Mouse (Mus musculus) midbrain, embryonic 12.5 days (tissue): ENCODE data around the gene Gli2. TPM values are rescaled to one million over a fixed set of nuclear protein-coding genes. Genes with fewer than 3 reads are reported as not detected.

Experiments used
- ATAC-seq: fragments of 200-750 bp; cut with Nextera tagmentation; 2 replicates; pipeline ENCODE4 v1.8.0; 2017; ENCODE audit warnings: low read depth, moderate TSS enrichment, moderate library complexity; ENCODE audit not compliant: low FRiP score
- H3K27ac ChIP-seq: fragments of 300-500 bp; sonication (generic); replicated peaks from 2 replicates; pipeline ENCODE4 v1.5.1; 2016; ENCODE audit warnings: mild to moderate bottlenecking
- H3K27me3 ChIP-seq: fragments of 300-500 bp; sonication (generic); 2 replicates; pipeline ENCODE4 v1.6.1; 2016; ENCODE audit warnings: mild to moderate bottlenecking
- H3K36me3 ChIP-seq: fragments of 300-500 bp; sonication (generic); 2 replicates; pipeline ENCODE4 v1.6.1; 2016
- H3K4me1 ChIP-seq: fragments of 300-500 bp; sonication (generic); 2 replicates; pipeline ENCODE4 v1.6.1; 2016
- H3K4me2 ChIP-seq: fragments of 300-500 bp; sonication (generic); replicated peaks from 2 replicates; pipeline ENCODE4 v1.6.1; 2016; ENCODE audit warnings: mild to moderate bottlenecking, moderate library complexity
- H3K4me3 ChIP-seq: fragments of 300-500 bp; sonication (generic); 2 replicates; pipeline ENCODE4 v1.5.1; 2016; ENCODE audit warnings: mild to moderate bottlenecking
- H3K9ac ChIP-seq: fragments of 300-500 bp; sonication (generic); replicated peaks from 2 replicates; pipeline ENCODE4 v1.6.1; 2016; ENCODE audit warnings: mild to moderate bottlenecking, moderate library complexity
- H3K9me3 ChIP-seq: fragments of 300-500 bp; sonication (generic); 2 replicates; pipeline ENCODE4 v1.6.1; 2016; ENCODE audit warnings: mild to moderate bottlenecking
- whole genome bisulfite sequencing: fragments of 180-500 bp; shearing (Covaris S2); methylation state at CpG from one replicate; pipeline ENCODE4 v1.1.7; 2016; 5-methylcytosine and 5-hydroxymethylcytosine counted together
- polyA plus RNA-seq: library from polyadenylated mRNA; unstranded; fragments of >200 nt; fragmentation: Nextera tagmentation; extraction: Ambion mirVana; gene quantifications from 2 replicates; pipeline ENCODE4 v1.2.1, GENCODE M21; 2016

Gli2 gene
- 8.6 and 9.6 TPM in 2 replicates for polyA plus RNA-seq

DNA sequence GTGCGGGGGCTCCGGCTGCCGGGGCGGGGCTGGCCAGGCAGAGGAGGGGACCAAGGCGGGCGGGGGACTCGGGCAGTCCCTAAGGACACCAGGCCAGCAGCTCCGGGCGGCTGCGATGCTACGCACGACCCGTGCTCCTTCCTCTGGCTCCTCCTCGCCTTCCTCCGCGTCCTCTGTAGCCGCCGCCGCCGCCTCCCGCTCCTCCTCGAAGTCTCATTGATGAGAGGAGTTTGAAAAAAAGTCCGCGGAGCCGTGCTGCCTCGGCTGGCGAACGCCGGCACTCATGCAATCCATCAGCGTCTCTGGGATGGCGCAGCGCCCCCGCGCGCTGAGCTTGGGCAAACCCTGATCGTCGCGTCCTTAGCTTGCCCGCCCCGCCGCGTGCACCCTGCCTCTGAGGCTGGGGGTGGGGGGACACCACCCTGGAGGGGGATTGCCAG lies at the start of gene Gli2:
TSS of gene Gli2 (minus strand) at position 218 of the 440 bp plus-strand sequence.
- H3K4me3 ChIP-seq: peak within 1 kb of the TSS; percentile 52
- H3K36me3 ChIP-seq: no peaks in the 10 kb centered on the region
- H3K27ac ChIP-seq: peak within 1 kb of the TSS; percentile 92
- H3K9me3 ChIP-seq: no peaks in the 10 kb centered on the region
- under 1% methylated on average over 41 of the region's 42 CpGs for WGBS
- H3K9ac ChIP-seq: peak within 1 kb of the TSS; percentile 77
- H3K4me1 ChIP-seq: peaks cover 48% of the 10 kb centered on the region
- ATAC-seq: peak; percentile 86
- H3K27me3 ChIP-seq: peaks cover 36% of the 10 kb centered on the region
- H3K4me2 ChIP-seq: peak within 1 kb of the TSS; percentile 94

DNA sequence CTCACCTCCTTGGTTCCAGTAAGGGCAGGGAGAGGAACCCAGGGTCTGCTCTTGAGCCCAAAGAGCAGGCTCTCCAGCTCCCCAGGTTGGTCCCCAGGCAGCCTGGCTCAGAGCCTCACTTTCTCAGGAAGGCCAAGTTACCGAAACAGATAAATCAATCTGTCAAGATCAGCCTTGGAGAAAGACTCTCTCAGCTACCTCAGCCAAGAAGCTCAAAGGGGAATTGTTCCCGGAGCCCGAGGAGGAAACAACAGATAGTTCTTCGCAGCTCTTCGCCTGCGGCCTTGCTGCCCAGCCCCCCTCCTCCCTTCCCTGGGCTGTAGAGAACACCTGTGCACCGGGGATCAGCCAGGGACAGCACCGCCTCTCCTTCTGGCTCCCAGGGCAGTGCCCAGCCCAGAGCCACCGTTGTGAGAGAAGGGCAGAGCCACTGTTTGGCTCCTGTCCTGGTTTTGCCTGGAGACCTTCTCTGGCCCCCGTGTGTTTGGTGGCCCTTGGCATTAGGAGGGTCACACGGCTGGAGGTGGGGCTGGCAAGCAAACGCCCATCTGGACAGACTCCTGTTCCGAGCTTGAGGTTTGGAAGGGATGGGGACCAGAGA lies 44.6 kb upstream of the Gli2 start:
- 61% methylated on average over 13 of the region's 13 CpGs for WGBS
- no peaks in the 10 kb centered on the region for H3K36me3 ChIP-seq
- H3K27me3 ChIP-seq: 0 out of 2 replicates have a peak, but pooled peaks cover 9% of the 10 kb centered on the region
- H3K4me3 ChIP-seq: no peak overlapping the region
- no peaks in the 10 kb centered on the region for H3K4me1 ChIP-seq
- ATAC-seq: no peak
- no peak overlapping the region for H3K9ac ChIP-seq
- H3K27ac ChIP-seq: no peak overlapping the region
- H3K4me2 ChIP-seq: no peak overlapping the region
- H3K9me3 ChIP-seq: no peaks in the 10 kb centered on the region

DNA sequence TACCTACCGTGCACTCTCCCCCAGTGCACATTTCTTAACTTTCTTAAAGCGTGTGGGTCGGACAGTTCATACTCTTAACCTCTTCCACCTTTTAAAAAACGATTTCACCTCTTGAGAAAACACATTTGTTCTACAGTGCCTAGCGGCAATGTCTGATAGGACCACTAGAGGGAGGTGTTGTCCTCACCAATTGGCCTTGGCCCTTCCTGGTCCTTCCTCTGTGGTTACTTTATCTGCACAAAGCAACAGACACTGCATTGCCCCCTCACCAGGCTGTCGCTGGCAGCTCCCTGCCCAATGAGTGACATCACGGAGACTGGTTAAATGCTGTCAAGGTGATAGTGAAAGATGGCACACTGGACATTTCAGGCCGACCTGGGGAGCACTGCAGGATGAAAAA lies 40.3 kb upstream of the Gli2 start:
- no peak overlapping the region for H3K9ac ChIP-seq
- peak; percentile 68; the same call in 1 of the 2 replicates for ATAC-seq
- no peak overlapping the region for H3K4me3 ChIP-seq
- H3K27me3 ChIP-seq: 0 out of 2 replicates have a peak, but pooled peaks cover 9% of the 10 kb centered on the region
- H3K36me3 ChIP-seq: no peaks in the 10 kb centered on the region
- no peak overlapping the region for H3K27ac ChIP-seq
- H3K4me1 ChIP-seq: no peaks in the 10 kb centered on the region
- no peak overlapping the region for H3K4me2 ChIP-seq
- WGBS: 18% methylated on average over 8 of the region's 8 CpGs
- H3K9me3 ChIP-seq: no peaks in the 10 kb centered on the region

DNA sequence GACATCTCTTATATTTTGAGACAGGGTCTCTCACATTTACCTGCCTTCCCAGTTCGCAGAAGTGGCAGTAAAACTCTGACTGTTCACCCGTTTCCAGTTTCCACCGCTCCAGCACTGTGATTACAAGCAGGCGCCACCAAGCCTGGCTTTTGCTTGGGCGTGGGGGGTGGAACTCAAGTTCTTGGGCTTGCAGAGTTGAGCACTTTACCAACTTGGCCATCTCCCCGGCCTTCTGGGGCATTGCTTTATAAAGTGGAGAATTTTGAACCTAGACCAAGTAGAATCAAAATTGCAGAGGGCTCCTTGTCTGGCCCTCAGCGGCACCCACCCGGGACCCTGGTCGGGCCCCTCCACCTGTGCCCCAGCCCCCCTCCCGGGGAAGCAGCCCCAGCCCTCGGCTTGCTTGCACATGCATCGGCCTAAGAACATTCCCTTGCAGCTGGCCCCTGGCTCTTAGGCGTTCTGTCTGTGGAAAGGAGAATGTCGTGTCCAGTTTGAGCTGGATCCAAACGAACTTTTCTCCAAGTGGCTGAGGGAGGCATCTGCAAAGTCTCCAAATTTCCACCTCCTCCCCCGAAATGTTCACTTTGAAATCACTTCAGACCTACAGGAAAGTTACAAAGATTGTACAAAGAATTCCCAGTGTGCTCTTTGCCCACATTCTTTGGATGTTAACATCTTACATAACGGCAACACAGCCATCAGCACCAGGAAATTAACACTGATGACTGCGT lies 36.6 kb upstream of the Gli2 start:
- Histone ChIP-seq H3K4me3 (no peak overlapping the region), H3K9me3 (no peaks in the 10 kb centered on the region), H3K4me1 (no peaks in the 10 kb centered on the region), H3K27me3 (peaks cover 6% of the 10 kb centered on the region; the same call in 1 of the 2 replicates), H3K4me2 (no peak overlapping the region), H3K9ac (no peak overlapping the region), H3K27ac (no peak overlapping the region), H3K36me3 (no peaks in the 10 kb centered on the region)
- ATAC-seq: no peak
- 83% methylated on average over 18 of the region's 18 CpGs for WGBS

DNA sequence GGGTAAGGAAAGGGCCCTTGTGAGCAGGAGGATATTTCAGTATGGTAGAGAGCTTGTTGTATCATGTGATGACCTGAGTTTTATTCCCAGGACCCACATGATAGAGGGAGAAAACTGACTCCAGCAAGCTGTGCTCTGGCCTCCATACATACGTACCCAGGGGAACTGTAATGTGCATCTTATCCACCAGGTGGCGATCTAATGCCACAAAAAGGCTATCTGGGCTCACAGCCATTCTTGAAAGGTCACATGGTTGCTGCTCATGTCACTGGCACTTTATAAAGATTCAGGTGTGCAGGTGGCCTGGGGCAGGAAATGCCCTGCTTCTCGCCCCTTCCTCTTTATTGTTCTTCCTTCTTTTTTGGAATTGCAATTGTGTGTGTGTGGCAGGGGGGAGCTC lies 34.1 kb upstream of the Gli2 start:
- H3K27ac ChIP-seq: no peak overlapping the region
- 0 out of 2 replicates have a peak, but pooled peaks cover under 1% of the 10 kb centered on the region for H3K4me1 ChIP-seq
- H3K4me3 ChIP-seq: no peak overlapping the region
- no peak overlapping the region for H3K4me2 ChIP-seq
- WGBS: 7% methylated on average over 3 of the region's 3 CpGs
- no peaks in the 10 kb centered on the region for H3K36me3 ChIP-seq
- no peaks in the 10 kb centered on the region for H3K9me3 ChIP-seq
- peak; percentile 50; the same call in 1 of the 2 replicates for ATAC-seq
- H3K27me3 ChIP-seq: peaks cover 11% of the 10 kb centered on the region; the same call in 1 of the 2 replicates
- no peak overlapping the region for H3K9ac ChIP-seq

DNA sequence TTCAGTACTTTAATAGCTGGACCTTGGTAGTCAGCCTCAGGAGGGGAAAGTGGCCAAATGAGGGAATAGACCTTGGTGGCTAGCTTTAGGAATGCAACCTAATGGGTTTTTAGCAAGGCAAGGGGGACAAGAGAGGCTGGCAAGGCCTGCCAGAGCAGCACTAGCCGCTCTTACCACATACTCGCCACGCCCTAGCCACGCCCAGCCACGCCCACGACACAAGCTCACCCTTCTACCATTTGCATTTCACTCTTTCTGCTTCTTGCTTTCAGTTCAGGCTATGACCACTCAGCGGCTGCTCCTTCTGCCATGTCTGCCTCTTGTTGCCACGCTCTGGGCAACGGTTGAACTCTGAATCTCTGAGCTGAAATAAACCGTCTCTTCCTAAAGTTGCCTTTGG lies 32.4 kb upstream of the Gli2 start:
- whole genome bisulfite sequencing: 62% methylated on average over 10 of the region's 10 CpGs
- H3K27me3 ChIP-seq: peaks cover 11% of the 10 kb centered on the region; the same call in 1 of the 2 replicates
- H3K9me3 ChIP-seq: no peaks in the 10 kb centered on the region
- no peak for ATAC-seq
- H3K27ac ChIP-seq: no peak overlapping the region
- H3K9ac ChIP-seq: no peak overlapping the region
- H3K4me2 ChIP-seq: no peak overlapping the region
- H3K4me1 ChIP-seq: 0 out of 2 replicates have a peak, but pooled peaks cover 3% of the 10 kb centered on the region
- H3K4me3 ChIP-seq: no peak overlapping the region
- no peaks in the 10 kb centered on the region for H3K36me3 ChIP-seq

DNA sequence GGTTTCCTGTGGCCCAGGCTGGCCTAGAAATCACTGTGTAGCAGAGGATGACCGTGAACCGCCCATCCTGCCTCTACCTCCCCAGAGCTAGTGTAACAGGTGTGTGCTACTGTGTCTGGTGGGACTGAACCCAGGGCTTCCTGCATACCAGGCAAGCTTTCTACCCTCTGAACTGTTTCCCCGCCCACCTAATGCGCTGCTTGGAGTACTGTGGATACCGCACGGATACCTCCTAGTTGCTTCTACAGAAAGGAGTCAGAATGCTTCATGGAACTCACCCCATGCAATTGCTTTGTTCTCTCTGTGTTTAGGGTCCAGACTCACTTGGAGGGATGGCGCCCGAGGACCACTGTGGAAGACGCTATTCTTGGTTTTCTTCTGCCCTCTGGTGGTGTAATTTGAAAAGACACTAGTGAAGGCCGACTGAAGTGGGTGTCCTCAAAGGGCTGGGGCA lies 30.1 kb upstream of the Gli2 start:
- Histone ChIP-seq H3K4me1 (0 out of 2 replicates have a peak, but pooled peaks cover 3% of the 10 kb centered on the region), H3K27me3 (peaks cover 11% of the 10 kb centered on the region; the same call in 1 of the 2 replicates), H3K9me3 (no peaks in the 10 kb centered on the region), H3K4me3 (no peak overlapping the region), H3K4me2 (no peak overlapping the region), H3K27ac (no peak overlapping the region), H3K9ac (no peak overlapping the region), H3K36me3 (no peaks in the 10 kb centered on the region)
- peak; percentile 67 for ATAC-seq
- 19% methylated on average over 10 of the region's 10 CpGs for WGBS

DNA sequence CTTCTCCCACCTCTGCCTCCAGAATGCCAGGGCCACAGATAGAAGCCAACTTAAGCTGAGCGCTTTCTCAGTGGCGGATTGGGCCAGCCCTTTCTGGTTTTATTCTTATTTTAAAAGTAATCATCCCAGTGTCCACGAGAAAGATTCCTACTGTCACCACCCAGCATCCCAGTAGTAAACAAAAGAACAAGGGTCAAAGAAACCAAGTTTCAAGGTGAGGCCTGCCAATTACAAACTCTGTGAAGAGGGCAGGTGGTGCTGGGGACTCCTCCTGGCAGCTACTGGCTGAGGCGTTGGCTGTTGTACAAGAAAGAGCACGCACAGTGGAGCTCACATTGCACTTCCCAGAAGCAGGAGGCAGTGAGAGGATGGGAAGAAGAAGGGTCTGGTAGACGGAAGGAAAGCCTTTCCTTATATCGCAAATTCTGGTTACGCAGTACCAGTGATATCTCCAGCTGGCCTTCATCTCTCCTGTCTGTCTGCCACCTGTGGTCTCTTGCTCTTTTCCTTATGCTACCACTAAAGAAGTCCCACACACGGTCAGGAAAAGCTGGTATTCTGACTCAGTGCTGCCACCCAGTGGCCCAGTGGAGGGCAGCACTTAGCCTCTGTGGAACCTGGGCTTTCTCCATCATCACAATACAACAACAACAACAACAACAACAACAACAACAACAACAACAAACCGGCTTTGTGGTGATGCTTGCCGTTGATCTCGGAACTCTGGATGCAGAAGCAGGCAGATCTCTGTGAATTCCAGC lies 29.0 kb upstream of the Gli2 start:
- 41% methylated on average over 12 of the region's 12 CpGs for WGBS
- Histone ChIP-seq H3K4me1 (0 out of 2 replicates have a peak, but pooled peaks cover 3% of the 10 kb centered on the region), H3K36me3 (no peaks in the 10 kb centered on the region), H3K9me3 (no peaks in the 10 kb centered on the region), H3K27ac (no peak overlapping the region), H3K9ac (no peak overlapping the region), H3K4me2 (no peak overlapping the region), H3K27me3 (peaks cover 18% of the 10 kb centered on the region), H3K4me3 (no peak overlapping the region)
- peak; percentile 47 for ATAC-seq

DNA sequence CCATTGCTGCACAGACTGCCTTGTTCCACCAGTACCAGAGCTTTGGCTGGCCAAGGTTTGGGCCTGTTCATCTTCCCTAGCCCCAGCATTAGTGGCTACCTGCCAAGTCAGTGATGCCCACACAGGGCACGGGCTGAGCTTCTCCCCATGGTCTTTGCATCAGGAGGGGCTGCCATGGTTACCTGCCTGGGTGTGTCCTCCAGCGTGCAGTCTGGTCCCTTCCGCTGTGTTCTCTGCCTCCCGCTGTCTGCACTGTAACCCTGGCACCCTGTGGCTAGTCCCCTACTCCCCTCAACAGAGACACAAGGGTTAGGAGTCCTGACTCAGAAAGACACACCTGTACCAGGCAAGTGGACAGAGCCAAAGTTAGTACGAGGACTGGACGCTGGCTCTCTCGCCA lies 24.5 kb upstream of the Gli2 start:
- no peak overlapping the region for H3K9ac ChIP-seq
- 86% methylated on average over 7 of the region's 7 CpGs for WGBS
- 0 out of 2 replicates have a peak, but pooled peaks cover 3% of the 10 kb centered on the region for H3K4me1 ChIP-seq
- H3K27me3 ChIP-seq: peaks cover 22% of the 10 kb centered on the region
- H3K27ac ChIP-seq: no peak overlapping the region
- no peaks in the 10 kb centered on the region for H3K9me3 ChIP-seq
- no peaks in the 10 kb centered on the region for H3K36me3 ChIP-seq
- ATAC-seq: no peak
- H3K4me2 ChIP-seq: no peak overlapping the region
- no peak overlapping the region for H3K4me3 ChIP-seq

DNA sequence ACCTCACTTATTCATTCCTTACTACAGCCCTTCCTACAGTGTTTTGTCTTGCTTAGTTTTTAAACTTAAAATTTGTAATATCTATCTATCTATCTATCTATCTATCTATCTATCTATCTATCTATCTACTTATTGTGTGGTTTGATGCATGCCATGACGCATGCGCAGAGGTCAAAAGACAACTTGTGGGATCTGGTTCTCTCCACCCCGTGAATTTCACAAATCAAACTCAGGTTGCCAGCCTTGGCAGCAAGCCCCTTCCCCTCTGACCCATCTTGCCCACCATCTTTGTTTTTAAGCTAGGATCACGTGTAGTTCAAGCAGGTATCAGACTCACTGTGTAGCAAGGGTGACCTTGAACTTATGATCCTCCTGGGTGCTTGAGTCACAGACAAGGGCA lies 22.9 kb upstream of the Gli2 start:
- no peaks in the 10 kb centered on the region for H3K9me3 ChIP-seq
- no peak for ATAC-seq
- no peaks in the 10 kb centered on the region for H3K36me3 ChIP-seq
- H3K4me1 ChIP-seq: no peaks in the 10 kb centered on the region
- H3K27ac ChIP-seq: no peak overlapping the region
- no peak overlapping the region for H3K4me3 ChIP-seq
- H3K4me2 ChIP-seq: no peak overlapping the region
- no peak overlapping the region for H3K9ac ChIP-seq
- WGBS: 81% methylated on average over 4 of the region's 4 CpGs
- peaks cover 22% of the 10 kb centered on the region for H3K27me3 ChIP-seq

DNA sequence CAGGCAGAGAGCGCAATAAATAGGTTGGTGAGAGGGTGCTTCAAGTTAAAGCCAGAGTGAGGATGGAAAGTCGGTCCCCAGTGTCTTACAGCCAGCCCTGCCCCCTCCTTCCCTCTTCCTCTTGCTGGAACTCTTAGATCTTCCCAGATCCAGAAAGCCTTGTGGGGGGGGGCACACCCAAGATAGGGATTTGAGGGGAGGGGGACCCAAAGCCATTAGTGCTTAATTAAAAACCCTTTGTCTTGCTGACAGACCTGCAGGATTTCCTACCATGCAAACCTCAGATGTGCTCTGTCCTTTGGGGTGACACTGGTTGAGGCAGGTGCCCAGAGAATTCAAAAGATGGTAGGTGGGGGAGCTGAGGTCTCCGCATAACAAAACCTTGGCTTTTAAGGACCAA lies 22.5 kb upstream of the Gli2 start:
- H3K9me3 ChIP-seq: no peaks in the 10 kb centered on the region
- no peak for ATAC-seq
- peaks cover 22% of the 10 kb centered on the region for H3K27me3 ChIP-seq
- no peak overlapping the region for H3K4me2 ChIP-seq
- no peak overlapping the region for H3K9ac ChIP-seq
- H3K27ac ChIP-seq: no peak overlapping the region
- no peaks in the 10 kb centered on the region for H3K4me1 ChIP-seq
- no peak overlapping the region for H3K4me3 ChIP-seq
- 61% methylated on average over 3 of the region's 3 CpGs for WGBS
- H3K36me3 ChIP-seq: no peaks in the 10 kb centered on the region
